Mouse (Mus musculus): ENCODE data around the gene Cgnl1.

DNA sequence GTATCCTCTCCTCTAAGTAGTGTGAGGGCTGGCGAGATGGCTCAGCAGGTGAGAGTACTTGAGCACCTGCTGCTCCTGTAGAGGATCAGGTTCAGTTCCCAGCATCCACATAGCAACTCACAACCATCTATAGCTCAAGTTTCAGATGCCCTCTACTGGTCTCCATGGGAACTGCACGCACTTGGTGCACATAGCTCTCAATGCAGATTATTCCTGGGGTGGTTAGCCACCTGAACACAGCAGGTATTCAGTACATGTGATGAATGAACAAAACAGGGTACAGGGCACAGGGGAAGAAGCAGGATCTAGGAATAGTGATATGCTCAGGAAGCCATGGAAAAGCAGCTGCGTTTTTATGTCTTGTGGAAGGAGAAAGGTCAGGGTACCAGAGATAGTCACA, 6.0 kb upstream of the Cgnl1 start:
- TF ChIP-seq POLR2A (IDR thresholded peaks at IDR 0.05; ENCODE audit: low read depth, low read length) (no peak), CTCF (IDR thresholded peaks at IDR 0.05; ENCODE audit: borderline replicate concordance, insufficient read depth, low read length) (no peak)

Measured in embryonic fibroblast, embryonic 13.5 days (primary cell).